Mouse (Mus musculus) heart, postnatal 14 days (tissue): ENCODE results near the gene Stxbp6. TPM values are rescaled to one million over a fixed set of nuclear protein-coding genes. Genes with fewer than 3 reads are reported as not detected.

Source experiments
- DNase-seq, 2 experiments: peaks; one replicate each; pipeline ENCODE4 v3.0.0; 2021 to 2022
- intact Hi-C: fragments of 180-260 bp; cut with DNase I; formaldehyde crosslinking; loops from one replicate; pipeline ENCODE4 v1.15.1; 2025
- total RNA-seq, 2 experiments: library from RNA; stranded (reverse); gene quantifications; 2 replicates each; pipeline ENCODE4 v1.2.3; 2021

Gene Stxbp6
- total RNA-seq, 2 experiments from 2014 or later, result 15.8 to 16.5 TPM

GRCm38 (mm10) chr12:45006569-45006968 lies 67.9 kb downstream of the Stxbp6 start:
- intact Hi-C loops, result loop anchor here (10.0 kb wide), 1 partner anchor 158 kb away; no protein-coding TSS in a partner anchor
- no peak for DNase-seq

GRCm38 (mm10) chr12:45006049-45006448 lies 68.5 kb downstream of the Stxbp6 start:
- intact Hi-C loops, result loop anchor here (10.0 kb wide), 1 partner anchor 159 kb away; no protein-coding TSS in a partner anchor
- no peak for DNase-seq

DNA sequence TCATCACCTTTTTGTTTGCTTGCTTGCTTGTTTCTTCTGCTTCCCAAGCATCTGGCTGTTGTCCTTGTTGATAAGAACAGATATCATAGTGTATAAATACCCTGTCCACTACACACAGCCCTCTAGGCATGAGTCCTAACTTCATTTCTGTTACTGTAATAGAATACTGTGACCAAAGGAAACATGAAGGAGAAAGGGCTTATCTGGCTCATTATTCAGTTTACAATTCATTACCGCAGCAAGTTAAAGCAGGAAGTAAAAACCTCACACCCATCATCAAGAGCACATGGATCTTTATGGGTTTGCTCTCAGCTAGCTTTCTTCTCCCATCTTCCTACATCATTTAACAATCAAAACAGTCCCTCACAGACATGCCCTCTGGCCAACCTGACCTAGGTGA lies 72.5 kb downstream of the Stxbp6 start:
- no peak for DNase-seq
- intact Hi-C loops, result loop anchor here (10.0 kb wide), 1 partner anchor 163 kb away; no protein-coding TSS in a partner anchor

DNA sequence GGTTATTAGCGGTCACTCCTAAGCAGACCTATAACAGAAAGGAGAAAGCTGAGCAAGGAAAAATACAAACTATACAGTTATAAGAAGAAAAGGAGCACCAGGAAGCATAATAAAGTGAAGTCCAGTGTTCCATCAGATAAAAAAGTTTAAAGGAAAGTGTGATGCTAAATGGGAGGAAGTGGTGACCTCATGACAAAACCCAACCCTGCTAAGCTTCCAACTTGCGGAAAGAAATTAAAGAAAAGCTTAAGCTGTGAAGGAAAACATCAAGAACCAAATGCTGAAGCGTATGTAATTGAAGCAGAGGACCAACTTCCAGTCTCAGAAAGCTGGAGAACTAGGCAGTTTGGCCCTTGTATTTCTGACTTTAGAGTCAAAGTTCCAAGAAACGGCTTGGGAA lies 77.1 kb downstream of the Stxbp6 start:
- intact Hi-C loops, result no loop called here

GRCm38 (mm10) chr12:44996897-44997296 lies 77.6 kb downstream of the Stxbp6 start:
- DNase-seq, result no peak
- intact Hi-C loops, result no loop called here

More for the DNA sequence above, 77.1 kb downstream of the Stxbp6 start:
- no peak for DNase-seq

DNA sequence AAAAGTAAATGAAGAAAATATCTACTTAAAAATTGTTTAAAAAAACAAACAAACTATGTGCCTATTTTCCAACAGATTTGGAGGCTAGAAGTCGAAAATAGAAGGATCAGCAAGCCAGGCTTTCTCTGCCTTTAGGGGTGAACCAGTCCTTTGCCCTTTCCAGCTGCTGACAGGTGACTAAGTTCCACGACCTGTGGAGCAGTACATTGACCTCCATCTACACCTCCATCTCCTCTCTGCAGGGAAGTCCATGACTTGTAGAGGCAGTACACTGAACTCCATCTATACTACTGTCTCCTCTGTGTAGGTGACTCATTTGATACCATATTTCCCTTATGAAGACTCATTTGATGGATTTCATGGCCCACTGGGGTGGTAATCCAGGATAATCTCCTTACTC lies 78.2 kb downstream of the Stxbp6 start:
- DNase-seq, result no peak
- intact Hi-C loops, result no loop called here

DNA sequence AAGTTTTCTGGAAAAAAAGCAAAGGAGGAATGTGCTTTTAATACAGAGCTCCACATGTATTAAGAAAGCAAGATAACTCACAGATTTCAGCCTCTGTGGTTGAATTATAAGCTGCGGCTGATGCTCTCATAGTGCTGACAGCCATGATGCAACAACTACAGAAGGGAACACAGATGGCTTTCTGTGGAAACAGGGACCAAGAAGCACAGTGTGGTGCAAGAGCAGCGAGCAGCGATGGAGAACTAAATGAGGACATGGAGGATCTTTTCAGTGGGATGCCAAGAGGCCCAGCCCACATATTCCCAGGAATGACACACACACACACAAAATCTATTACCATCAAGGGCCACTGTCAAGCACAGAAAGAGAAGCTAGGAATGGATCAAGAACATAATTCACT lies 81.1 kb downstream of the Stxbp6 start:
- intact Hi-C loops, result no loop called here
- peak; percentile 28 to 44 for DNase-seq

GRCm38 (mm10) chr12:44992847-44993246 lies 81.7 kb downstream of the Stxbp6 start:
- intact Hi-C loops, result no loop called here

DNA sequence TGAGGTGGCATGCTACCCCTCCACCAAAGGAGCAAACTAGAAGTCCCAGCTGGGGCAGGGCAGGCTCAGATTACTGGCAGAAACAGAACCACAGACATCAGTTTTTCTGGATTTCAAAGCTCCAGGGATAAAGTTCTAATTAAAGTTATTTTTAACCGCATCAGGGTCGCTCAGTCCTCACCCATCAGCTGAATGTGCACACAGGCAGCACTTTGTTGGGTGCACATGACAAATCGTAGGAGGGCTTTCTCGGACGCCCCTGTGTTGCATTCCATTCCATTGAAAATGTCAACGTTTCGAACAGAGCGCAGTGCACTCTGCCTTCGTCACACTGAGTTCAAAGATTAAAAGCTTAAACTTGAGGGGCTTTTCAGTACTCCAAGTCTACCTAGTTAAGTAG lies 84.1 kb downstream of the Stxbp6 start:
- no peak for DNase-seq
- intact Hi-C loops, result no loop called here

More at GRCm38 (mm10) chr12:44992847-44993246, 81.7 kb downstream of the Stxbp6 start:
- no peak for DNase-seq

GRCm38 (mm10) chr12:44989011-44989410 lies 85.5 kb downstream of the Stxbp6 start:
- DNase-seq, result no peak
- intact Hi-C loops, result no loop called here

GRCm38 (mm10) chr12:44987762-44988161 lies 86.7 kb downstream of the Stxbp6 start:
- intact Hi-C loops, result no loop called here
- DNase-seq, result no peak

DNA sequence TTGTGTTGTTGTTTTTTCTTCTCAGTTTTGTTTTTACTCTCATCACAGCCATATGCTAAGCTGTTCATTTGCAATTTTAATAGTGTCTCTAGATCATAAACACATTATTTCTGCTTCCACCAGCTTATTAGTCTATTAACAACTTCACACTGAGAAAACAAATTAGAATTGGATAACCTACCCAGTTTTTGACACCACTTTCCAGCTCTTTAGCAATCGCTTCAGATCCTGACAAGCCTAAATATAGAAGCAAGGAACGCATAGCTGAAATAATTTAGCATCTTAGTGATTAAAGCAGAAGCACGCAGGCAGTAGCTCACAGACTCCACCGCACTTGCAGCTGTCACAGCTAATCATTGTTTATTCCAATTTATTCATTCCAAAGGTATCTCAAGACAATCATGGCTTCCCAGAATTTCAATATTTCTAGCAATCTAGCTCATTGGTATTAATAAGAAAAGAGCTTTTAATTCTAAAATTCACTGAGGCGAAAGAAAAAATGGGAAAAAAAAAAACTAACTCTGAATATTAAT lies 95.1 kb downstream of the Stxbp6 start:
- DNase-seq, result no peak
- intact Hi-C loops, result no loop called here

DNA sequence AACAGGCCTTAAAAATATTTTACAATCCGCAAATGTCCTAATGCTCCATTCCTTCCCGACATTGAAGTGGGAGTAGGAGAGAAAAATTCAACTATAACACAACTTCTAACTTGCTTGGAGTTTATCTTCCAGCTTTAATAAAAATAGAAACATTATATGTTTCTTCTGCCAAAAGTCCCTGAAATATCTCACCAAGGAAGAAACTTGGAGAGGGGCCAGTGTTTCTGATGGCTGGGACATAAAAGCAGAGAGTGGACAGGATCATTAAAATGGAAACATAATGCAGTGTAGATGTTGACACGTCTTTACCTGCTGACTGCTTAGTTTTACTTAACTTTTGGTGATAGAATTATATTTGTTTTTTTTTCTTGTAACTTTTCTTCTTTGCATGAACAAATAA lies 99.2 kb downstream of the Stxbp6 start:
- DNase-seq, result peak in 1 of 2 experiments; percentile 41

DNA sequence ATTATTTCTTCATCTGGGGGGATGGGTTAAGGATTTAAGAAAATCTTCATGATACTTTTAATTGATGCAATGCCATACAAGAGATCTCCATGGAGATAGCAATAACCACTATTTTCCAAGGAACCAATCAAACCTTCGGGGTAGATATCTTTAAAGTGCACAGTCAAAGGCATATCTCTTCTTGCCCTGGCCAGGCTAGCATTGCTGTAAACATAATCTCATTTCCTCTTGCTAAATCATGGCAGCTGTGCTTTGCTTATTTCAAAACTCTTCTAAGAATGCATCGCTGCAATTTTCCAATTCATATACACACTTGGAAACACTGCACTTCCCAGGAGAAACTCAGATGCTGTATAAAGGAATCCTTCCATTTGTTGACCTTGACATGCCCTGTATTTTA lies 103.0 kb downstream of the Stxbp6 start:
- DNase-seq, result no peak
- intact Hi-C loops, result no loop called here

More for the DNA sequence above, 99.2 kb downstream of the Stxbp6 start:
- intact Hi-C loops, result no loop called here

- DNase-seq, result no peak
- intact Hi-C loops, result no loop called here
Measured at GRCm38 (mm10) chr12:44967448-44967847, 107.1 kb downstream of the Stxbp6 start.

DNA sequence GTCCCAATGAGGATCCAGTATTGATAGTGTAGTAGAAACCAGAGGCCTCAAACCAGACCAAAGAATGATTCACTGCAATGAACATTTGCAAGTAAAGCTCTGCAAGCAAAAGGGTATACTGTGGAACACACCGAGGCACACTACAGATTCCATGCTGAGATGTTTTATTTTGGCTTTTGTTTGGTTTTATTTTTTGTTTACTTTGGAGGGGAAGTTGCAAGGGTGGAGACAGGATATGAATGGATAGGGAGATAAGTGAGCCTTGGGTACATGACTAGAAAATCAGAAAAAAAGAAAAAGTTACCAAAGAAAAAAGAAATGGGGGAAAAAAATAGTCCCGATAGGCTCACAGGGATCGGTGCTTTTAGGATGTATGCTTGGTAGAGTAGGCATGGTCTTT lies 117.0 kb downstream of the Stxbp6 start:
- intact Hi-C loops, result no loop called here
- no peak for DNase-seq

DNA sequence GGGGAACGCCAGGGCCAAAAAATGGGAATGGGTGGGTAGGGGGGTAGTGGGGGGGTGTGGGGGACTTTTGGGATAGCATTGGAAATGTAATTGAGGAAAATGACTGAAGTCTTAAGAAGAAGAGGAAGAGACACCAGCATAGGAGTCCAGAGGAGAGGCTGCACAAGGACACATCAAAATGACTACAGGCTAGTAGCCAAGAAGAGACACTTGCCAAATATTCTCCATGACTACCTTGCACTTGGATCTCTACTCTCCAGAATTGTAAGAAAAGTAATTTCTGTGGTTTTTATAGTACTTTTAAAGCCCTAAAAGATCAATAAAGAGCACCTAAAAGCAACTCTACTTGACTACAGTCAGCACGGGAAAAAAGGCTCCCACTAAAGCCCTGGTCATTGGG lies 121.4 kb downstream of the Stxbp6 start:
- DNase-seq, result peak in 1 of 2 experiments; percentile 27
- intact Hi-C loops, result no loop called here

DNA sequence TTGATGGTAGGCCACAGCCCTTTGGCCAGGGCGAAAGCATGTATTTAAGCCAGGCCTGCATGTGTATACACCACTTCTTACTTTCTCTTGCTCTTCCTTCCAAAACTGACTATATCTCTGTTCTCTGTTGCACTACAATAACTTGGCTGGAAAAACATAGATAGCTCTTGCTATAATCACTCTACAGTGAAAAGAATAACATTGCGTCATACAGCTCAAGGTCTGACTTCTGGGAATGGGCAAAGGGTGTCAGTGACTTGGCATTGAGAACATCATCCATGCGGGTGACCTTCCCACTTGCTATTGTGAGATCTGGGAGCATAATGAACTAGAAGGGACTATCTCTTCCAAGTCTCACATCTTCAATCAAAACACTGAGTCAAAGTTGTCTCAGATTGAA lies 122.4 kb downstream of the Stxbp6 start:
- intact Hi-C loops, result no loop called here
- no peak for DNase-seq

- no peak for DNase-seq
- intact Hi-C loops, result no loop called here
Measured at GRCm38 (mm10) chr12:44950559-44950958, 124.0 kb downstream of the Stxbp6 start.

- no peak for DNase-seq
- intact Hi-C loops, result no loop called here
Measured at GRCm38 (mm10) chr12:44947823-44948222, 126.7 kb downstream of the Stxbp6 start.

GRCm38 (mm10) chr12:44940325-44940724 lies 134.2 kb downstream of the Stxbp6 start:
- no peak for DNase-seq
- intact Hi-C loops, result no loop called here

DNA sequence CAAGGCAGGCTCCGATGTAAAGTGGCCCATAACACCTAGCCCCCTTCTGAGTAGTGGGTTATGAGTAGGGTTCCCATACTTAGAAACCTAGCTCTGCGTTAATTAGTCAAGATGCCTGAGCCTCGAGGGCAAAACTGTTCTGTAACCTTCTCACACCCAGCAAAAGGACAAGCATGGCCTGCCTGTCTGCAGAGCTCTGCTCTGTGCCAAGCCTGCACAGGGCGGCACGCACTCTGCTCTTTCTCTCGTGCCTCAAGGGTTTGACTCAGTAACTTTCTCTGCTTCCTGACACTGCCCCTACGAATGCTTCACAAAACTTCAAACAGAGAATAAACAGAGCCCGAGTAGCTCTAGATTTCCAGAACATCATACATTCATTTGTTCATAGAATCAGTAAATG lies 135.4 kb downstream of the Stxbp6 start:
- DNase-seq, result no peak
- intact Hi-C loops, result loop anchor here (5.0 kb wide), 1 partner anchor 73 kb away; no protein-coding TSS in a partner anchor

- intact Hi-C loops, result loop anchor here (5.0 kb wide), 1 partner anchor 139 kb away; the partner anchor contains the start of gene Stxbp6
- no peak for DNase-seq
Measured at GRCm38 (mm10) chr12:44932954-44933353, 141.6 kb downstream of the Stxbp6 start.
